ENCODE assay signal across 13 mouse cellular contexts in genomic region chr4:44029661-44030066, GRCm38 (mm10). TPM values are rescaled to one million over a fixed set of nuclear protein-coding genes. Genes with fewer than 3 reads are reported as not detected.
DNase-seq lines count a peak whose midpoint lies in the region; ATAC-seq and TF ChIP-seq lines count a peak whose summit lies in the region.
"Had no signal": no experiment of that assay in that cellular context is flagged by ENCODE, and none has a peak within 500 bp of the region (broad histone marks: within the 10 kb centered on the region; RNA-seq: fewer than 3 reads in every experiment).

No protein-coding gene starts in this region.

- no peak overlapping the region for H3K9ac ChIP-seq in lung, postnatal 0 days (replicated peaks; ENCODE audit: low read depth)
- H3K9ac ChIP-seq: limb, embryonic 13.5 days; neural tube, embryonic 12.5 days had no signal

- H3K36me3 ChIP-seq in heart, embryonic 10.5 days = peaks cover 90% of the 10 kb centered on the region
- H3K36me3 ChIP-seq in lung, postnatal 0 days (ENCODE audit: insufficient read depth, low read length) = peaks cover 62% of the 10 kb centered on the region

- H3K9me3 ChIP-seq in heart, embryonic 10.5 days = no peaks in the 10 kb centered on the region
- H3K9me3 ChIP-seq in lung, postnatal 0 days (ENCODE audit: low read length) = no peaks in the 10 kb centered on the region
- H3K9me3 ChIP-seq: limb, embryonic 13.5 days; neural tube, embryonic 12.5 days had no signal

- no peak overlapping the region for H3K4me3 ChIP-seq in heart, embryonic 10.5 days
- H3K4me3 ChIP-seq in lung, postnatal 0 days (ENCODE audit: low read depth, low read length) = no peak overlapping the region
- H3K4me3 ChIP-seq: limb, embryonic 13.5 days; neural tube, embryonic 12.5 days had no signal

- WGBS in heart, embryonic 10.5 days = 81% methylated on average over 15 of the region's 15 CpGs
- 82% methylated on average over 15 of the region's 15 CpGs for WGBS in lung, postnatal 0 days

- H3K27me3 ChIP-seq in heart, embryonic 10.5 days (ENCODE audit: insufficient read depth, poor library complexity, severe bottlenecking) = no peaks in the 10 kb centered on the region
- H3K27me3 ChIP-seq in lung, postnatal 0 days (replicated peaks; ENCODE audit: insufficient read depth, low read length) = no peaks in the 10 kb centered on the region
- H3K27me3 ChIP-seq: limb, embryonic 13.5 days; neural tube, embryonic 12.5 days had no signal

- peaks cover 30% of the 10 kb centered on the region for H3K4me1 ChIP-seq in heart, embryonic 10.5 days
- H3K4me1 ChIP-seq in lung, postnatal 0 days (ENCODE audit: insufficient read depth, low read depth, low read length) = no peaks in the 10 kb centered on the region
- H3K4me1 ChIP-seq: neural tube, embryonic 12.5 days had no signal

- TF ChIP-seq CTCF in lung, postnatal 0 days (IDR thresholded peaks at IDR 0.05) = no peak

- no peak for TF ChIP-seq EP300 in lung, postnatal 0 days (IDR thresholded peaks at IDR 0.05)

- ATAC-seq in lung, postnatal 0 days = no peak

- no peak overlapping the region for H3K4me2 ChIP-seq in lung, postnatal 0 days (replicated peaks; ENCODE audit: low read depth, low read length)
- H3K4me2 ChIP-seq: limb, embryonic 13.5 days; neural tube, embryonic 12.5 days had no signal

- peak; percentile 27 for DNase-seq in layer of hippocampus, adult 11-12 months (ENCODE audit: low spot score)
- no peak for DNase-seq in layer of hippocampus, postnatal 25 days (ENCODE audit: extremely low spot score in 1 of 2, low spot score in 1 of 2)
- peak; percentile 64 for DNase-seq in brain, adult 2 months (ENCODE audit: low read depth, low spot score)
- peak; percentile 66 for DNase-seq in cerebellum, adult 9-11 months
- no peak for DNase-seq in heart, embryonic 10.5 days (ENCODE audit: low spot score)
- no peak for DNase-seq in adrenal gland, adult 2 months
- no peak for DNase-seq in lung, postnatal 0 days (ENCODE audit: low spot score)
- no peak for DNase-seq in adipocyte (ENCODE audit: low spot score)
- DNase-seq: lung, postnatal 36 days; spleen, adult 18-20 months; thymus, postnatal 4 days had no signal

- H3K27ac ChIP-seq in heart, embryonic 10.5 days = peak overlapping the region; percentile 78
- no peak overlapping the region for H3K27ac ChIP-seq in lung, postnatal 0 days (ENCODE audit: low read length)
- H3K27ac ChIP-seq: limb, embryonic 13.5 days; neural tube, embryonic 12.5 days had no signal

RNA-seq across cellular contexts. Expression of gene Clta, which starts 25.4 kb away (rescaled TPM):
- total RNA-seq in layer of hippocampus, postnatal 25 days (2021) = 100 to 1,000 TPM; 273 to 308 TPM
- 156 and 170 TPM in 2 replicates for polyA plus RNA-seq in heart, embryonic 10.5 days (2016; fragmentation: Nextera tagmentation; extraction: Ambion mirVana)
- total RNA-seq in adrenal gland, adult 2 months (2021) = 100 to 1,000 TPM; 182 to 183 TPM
- polyA plus RNA-seq in adrenal gland, adult 2 months (2012; rRNA removed) = 141 and 143 TPM in 2 replicates
- 209 and 221 TPM in 2 replicates for polyA plus RNA-seq in lung, postnatal 0 days (2015; fragmentation: Nextera tagmentation; extraction: Ambion mirVana)

RNA-seq across cellular contexts. Expression of gene Ccin, which starts 46.4 kb away (rescaled TPM):
- not detected for total RNA-seq in layer of hippocampus, postnatal 25 days (2021)
- not detected in 2 replicates for polyA plus RNA-seq in heart, embryonic 10.5 days (2016; fragmentation: Nextera tagmentation; extraction: Ambion mirVana)
- not detected for total RNA-seq in adrenal gland, adult 2 months (2021)
- 0.04 TPM in 1 of 2 replicates, not detected in the other for polyA plus RNA-seq in adrenal gland, adult 2 months (2012; rRNA removed)
- polyA plus RNA-seq in lung, postnatal 0 days (2015; fragmentation: Nextera tagmentation; extraction: Ambion mirVana) = not detected in 2 replicates
- polyA plus RNA-seq: limb, embryonic 13.5 days; neural tube, embryonic 12.5 days had no signal

RNA-seq across cellular contexts. Expression of gene Gne, which starts 54.3 kb away (rescaled TPM):
- total RNA-seq in layer of hippocampus, postnatal 25 days (2021) = 10 to 100 TPM; 46.3 to 47.5 TPM
- polyA plus RNA-seq in heart, embryonic 10.5 days (2016; fragmentation: Nextera tagmentation; extraction: Ambion mirVana) = 27.8 and 38.6 TPM in 2 replicates
- total RNA-seq in adrenal gland, adult 2 months (2021) = 10 to 100 TPM; 36.0 to 45.4 TPM
- polyA plus RNA-seq in adrenal gland, adult 2 months (2012; rRNA removed) = 13.7 and 19.1 TPM in 2 replicates
- polyA plus RNA-seq in lung, postnatal 0 days (2015; fragmentation: Nextera tagmentation; extraction: Ambion mirVana) = 25.1 and 33.1 TPM in 2 replicates

Comparison
In these comparisons a context has a peak if more than half of its experiments do, and no peak if none do; other contexts are left out.
1. DNase-seq: peak in layer of hippocampus, adult 11-12 months (single experiment), brain, adult 2 months (single experiment) and cerebellum, adult 9-11 months (single experiment); none in layer of hippocampus, postnatal 25 days (0 of 2), heart, embryonic 10.5 days (single experiment), adrenal gland, adult 2 months (single experiment), lung, postnatal 0 days (single experiment) and adipocyte (single experiment).